Mouse (Mus musculus) embryonic facial prominence, embryonic 15.5 days (tissue): ENCODE data around the gene Cfap54. TPM values are rescaled to one million over a fixed set of nuclear protein-coding genes. Genes with fewer than 3 reads are reported as not detected.

ENCODE experiments used
- ATAC-seq: fragments of 200-750 bp; cut with Nextera tagmentation; 2 replicates; pipeline ENCODE4 v1.8.0; 2017; ENCODE audit warnings: low read depth, moderate TSS enrichment; ENCODE audit not compliant: insufficient number of reproducible peaks, low FRiP score, low TSS enrichment
- H3K27ac ChIP-seq: fragments of 300-500 bp; sonication (generic); replicated peaks from 2 replicates; pipeline ENCODE4 v1.5.1; 2015; ENCODE audit warnings: mild to moderate bottlenecking, inconsistent platforms
- H3K27me3 ChIP-seq: fragments of 300-500 bp; sonication (generic); 2 replicates; pipeline ENCODE4 v1.6.1; 2015; ENCODE audit warnings: inconsistent platforms
- H3K36me3 ChIP-seq: fragments of 300-500 bp; sonication (generic); 2 replicates; pipeline ENCODE4 v1.6.1; 2015; ENCODE audit warnings: mild to moderate bottlenecking, inconsistent platforms
- H3K4me1 ChIP-seq: fragments of 300-500 bp; sonication (generic); 2 replicates; pipeline ENCODE4 v1.6.1; 2015; ENCODE audit warnings: inconsistent platforms
- H3K4me2 ChIP-seq: fragments of 300-500 bp; sonication (generic); replicated peaks from 2 replicates; pipeline ENCODE4 v1.6.1; 2015; ENCODE audit warnings: mild to moderate bottlenecking, inconsistent platforms
- H3K4me3 ChIP-seq: fragments of 300-500 bp; sonication (generic); replicated peaks from 2 replicates; pipeline ENCODE4 v1.5.1; 2015; ENCODE audit warnings: mild to moderate bottlenecking, inconsistent platforms
- H3K9ac ChIP-seq: fragments of 300-500 bp; sonication (generic); 2 replicates; pipeline ENCODE4 v1.6.1; 2015; ENCODE audit warnings: inconsistent platforms
- H3K9me3 ChIP-seq: fragments of 300-500 bp; sonication (generic); replicated peaks from 2 replicates; pipeline ENCODE4 v1.6.1; 2016; ENCODE audit warnings: inconsistent platforms
- WGBS: fragments of 180-500 bp; shearing (Covaris S2); methylation state at CpG from one replicate; pipeline ENCODE4 v1.1.7; 2015; 5-methylcytosine and 5-hydroxymethylcytosine counted together
- polyA plus RNA-seq: library from polyadenylated mRNA; unstranded; fragments of >200 nt; fragmentation: Nextera tagmentation; extraction: Ambion mirVana; gene quantifications from 2 replicates; pipeline ENCODE4 v1.2.1, GENCODE M21; 2015

The Cfap54 gene
- polyA plus RNA-seq, 1 experiment from 2014 or later, result 3.3 TPM

GRCm38 (mm10) chr10:92837045-92837444 is 244.4 kb downstream of the Cfap54 start:
- no peak overlapping the region for H3K4me3 ChIP-seq
- 72% methylated on average over 2 of the region's 2 CpGs for WGBS
- H3K9me3 ChIP-seq, result no peaks in the 10 kb centered on the region
- H3K4me1 ChIP-seq, result no peaks in the 10 kb centered on the region
- no peak for ATAC-seq
- no peak overlapping the region for H3K9ac ChIP-seq
- no peak overlapping the region for H3K27ac ChIP-seq
- no peaks in the 10 kb centered on the region for H3K27me3 ChIP-seq
- no peaks in the 10 kb centered on the region for H3K36me3 ChIP-seq
- no peak overlapping the region for H3K4me2 ChIP-seq

GRCm38 (mm10) chr10:92821499-92821898 is 259.9 kb downstream of the Cfap54 start:
- 71% methylated on average over 4 of the region's 4 CpGs for WGBS
- no peak overlapping the region for H3K9ac ChIP-seq

GRCm38 (mm10) chr10:92818190-92818589 is 263.2 kb downstream of the Cfap54 start:
- Histone ChIP-seq H3K4me3 (no peak overlapping the region), H3K9me3 (no peaks in the 10 kb centered on the region), H3K4me1 (no peaks in the 10 kb centered on the region), H3K27me3 (no peaks in the 10 kb centered on the region), H3K27ac (no peak overlapping the region), H3K36me3 (no peaks in the 10 kb centered on the region), H3K4me2 (no peak overlapping the region), H3K9ac (no peak overlapping the region)
- ATAC-seq, result no peak
- 27% methylated on average over 5 of the region's 5 CpGs for WGBS

More at GRCm38 (mm10) chr10:92821499-92821898, 259.9 kb downstream of the Cfap54 start:
- Histone ChIP-seq H3K4me1 (no peaks in the 10 kb centered on the region), H3K36me3 (no peaks in the 10 kb centered on the region), H3K4me3 (no peak overlapping the region), H3K27ac (no peak overlapping the region), H3K4me2 (no peak overlapping the region), H3K9me3 (no peaks in the 10 kb centered on the region), H3K27me3 (no peaks in the 10 kb centered on the region)
- no peak for ATAC-seq

- 77% methylated on average over 5 of the region's 5 CpGs for WGBS
- H3K27ac ChIP-seq, result no peak overlapping the region
- H3K4me2 ChIP-seq, result no peak overlapping the region
- H3K4me3 ChIP-seq, result no peak overlapping the region
- H3K4me1 ChIP-seq, result no peaks in the 10 kb centered on the region
- no peaks in the 10 kb centered on the region for H3K36me3 ChIP-seq
- H3K9ac ChIP-seq, result no peak overlapping the region
- no peaks in the 10 kb centered on the region for H3K9me3 ChIP-seq
- no peaks in the 10 kb centered on the region for H3K27me3 ChIP-seq
- no peak for ATAC-seq
Observed at GRCm38 (mm10) chr10:92816903-92817302, 264.5 kb downstream of the Cfap54 start.

GRCm38 (mm10) chr10:92810894-92811293 is 270.5 kb downstream of the Cfap54 start:
- no peaks in the 10 kb centered on the region for H3K27me3 ChIP-seq
- no peak overlapping the region for H3K9ac ChIP-seq
- no peak overlapping the region for H3K4me3 ChIP-seq
- H3K27ac ChIP-seq, result no peak overlapping the region
- no peak for ATAC-seq
- H3K36me3 ChIP-seq, result no peaks in the 10 kb centered on the region
- H3K9me3 ChIP-seq, result no peaks in the 10 kb centered on the region
- WGBS, result 68% methylated on average over 9 of the region's 9 CpGs
- H3K4me1 ChIP-seq, result no peaks in the 10 kb centered on the region
- no peak overlapping the region for H3K4me2 ChIP-seq

- H3K27me3 ChIP-seq, result no peaks in the 10 kb centered on the region
- peaks cover 4% of the 10 kb centered on the region; the same call in 1 of the 2 replicates for H3K4me1 ChIP-seq
- H3K9ac ChIP-seq, result no peak overlapping the region
- no peak overlapping the region for H3K4me3 ChIP-seq
- ATAC-seq, result no peak
- H3K27ac ChIP-seq, result no peak overlapping the region
- 64% methylated on average over 10 of the region's 10 CpGs for WGBS
- H3K4me2 ChIP-seq, result no peak overlapping the region
- H3K36me3 ChIP-seq, result no peaks in the 10 kb centered on the region
- H3K9me3 ChIP-seq, result no peaks in the 10 kb centered on the region
Observed at GRCm38 (mm10) chr10:92791908-92792307, 289.5 kb downstream of the Cfap54 start.

- WGBS, result 71% methylated on average over 9 of the region's 9 CpGs
- no peak overlapping the region for H3K4me3 ChIP-seq
- no peak overlapping the region for H3K9ac ChIP-seq
- H3K4me1 ChIP-seq, result peaks cover 4% of the 10 kb centered on the region; the same call in 1 of the 2 replicates
- H3K36me3 ChIP-seq, result no peaks in the 10 kb centered on the region
- no peak overlapping the region for H3K4me2 ChIP-seq
- no peaks in the 10 kb centered on the region for H3K27me3 ChIP-seq
- H3K9me3 ChIP-seq, result no peaks in the 10 kb centered on the region
- ATAC-seq, result no peak
- no peak overlapping the region for H3K27ac ChIP-seq
Observed at GRCm38 (mm10) chr10:92791531-92791900, 289.9 kb downstream of the Cfap54 start.

GRCm38 (mm10) chr10:92790893-92791530 is 290.4 kb downstream of the Cfap54 start:
- Histone ChIP-seq H3K27ac (no peak overlapping the region), H3K4me1 (peaks cover 4% of the 10 kb centered on the region; the same call in 1 of the 2 replicates), H3K9ac (no peak overlapping the region), H3K36me3 (no peaks in the 10 kb centered on the region), H3K9me3 (no peaks in the 10 kb centered on the region), H3K27me3 (no peaks in the 10 kb centered on the region), H3K4me2 (no peak overlapping the region), H3K4me3 (no peak overlapping the region)
- 48% methylated on average over 7 of the region's 7 CpGs for WGBS
- no peak for ATAC-seq

GRCm38 (mm10) chr10:92790247-92790646 is 291.2 kb downstream of the Cfap54 start:
- no peak for ATAC-seq

GRCm38 (mm10) chr10:92788410-92789096 is 292.9 kb downstream of the Cfap54 start:
- no peaks in the 10 kb centered on the region for H3K27me3 ChIP-seq
- H3K4me3 ChIP-seq, result no peak overlapping the region
- no peaks in the 10 kb centered on the region for H3K36me3 ChIP-seq
- H3K4me2 ChIP-seq, result no peak overlapping the region
- H3K9me3 ChIP-seq, result no peaks in the 10 kb centered on the region
- no peak overlapping the region for H3K27ac ChIP-seq
- peaks cover 4% of the 10 kb centered on the region; the same call in 1 of the 2 replicates for H3K4me1 ChIP-seq
- no peak overlapping the region for H3K9ac ChIP-seq
- ATAC-seq, result no peak
- WGBS, result 70% methylated on average over 13 of the region's 13 CpGs

More at GRCm38 (mm10) chr10:92790247-92790646, 291.2 kb downstream of the Cfap54 start:
- H3K36me3 ChIP-seq, result no peaks in the 10 kb centered on the region
- no peak overlapping the region for H3K4me2 ChIP-seq
- no peak overlapping the region for H3K27ac ChIP-seq
- H3K4me3 ChIP-seq, result no peak overlapping the region
- H3K9ac ChIP-seq, result no peak overlapping the region
- WGBS, result 16% methylated on average over 2 of the region's 2 CpGs
- peaks cover 4% of the 10 kb centered on the region; the same call in 1 of the 2 replicates for H3K4me1 ChIP-seq
- H3K27me3 ChIP-seq, result no peaks in the 10 kb centered on the region
- H3K9me3 ChIP-seq, result no peaks in the 10 kb centered on the region

GRCm38 (mm10) chr10:92782691-92783090 is 298.7 kb downstream of the Cfap54 start:
- ATAC-seq, result no peak
- H3K4me2 ChIP-seq, result no peak overlapping the region
- no peak overlapping the region for H3K27ac ChIP-seq
- H3K4me1 ChIP-seq, result no peaks in the 10 kb centered on the region
- no peak overlapping the region for H3K4me3 ChIP-seq
- no peak overlapping the region for H3K9ac ChIP-seq
- no peaks in the 10 kb centered on the region for H3K27me3 ChIP-seq
- H3K9me3 ChIP-seq, result no peaks in the 10 kb centered on the region
- H3K36me3 ChIP-seq, result no peaks in the 10 kb centered on the region
- WGBS, result 74% methylated on average over 5 of the region's 5 CpGs
